Mouse (Mus musculus) kidney, embryonic 14.5 days (tissue): ENCODE measurements at regions not wholly inside any gene's neighbourhood (a gene's known extent, or its start where the extent isn't known, plus 50 kb on each side); places are given as distances from the start of the nearest gene placed in this dataset.

ENCODE experiments used
- ATAC-seq: fragments of 200-750 bp; cut with Nextera tagmentation; 2 replicates; pipeline ENCODE4 v1.8.0; 2017; ENCODE audit warnings: moderate number of reproducible peaks, mild to moderate bottlenecking, moderate TSS enrichment, moderate library complexity; ENCODE audit not compliant: low FRiP score, low TSS enrichment
- H3K27ac ChIP-seq: fragments of 300-500 bp; sonication (generic); 2 replicates; pipeline ENCODE4 v1.5.1; 2014; ENCODE audit warnings: low read depth, mild to moderate bottlenecking, low read length, moderate library complexity, mixed read lengths
- H3K27me3 ChIP-seq: fragments of 300-500 bp; sonication (generic); 2 replicates; pipeline ENCODE4 v1.6.1; 2014; ENCODE audit warnings: mild to moderate bottlenecking, low read length; ENCODE audit not compliant: control insufficient read depth, insufficient read depth
- H3K36me3 ChIP-seq: fragments of 300-500 bp; sonication (generic); 2 replicates; pipeline ENCODE4 v1.6.1; 2014; ENCODE audit warnings: low read length, mixed read lengths; ENCODE audit not compliant: control insufficient read depth, insufficient read depth
- H3K4me1 ChIP-seq: fragments of 300-500 bp; sonication (generic); 2 replicates; pipeline ENCODE4 v1.6.1; 2014; ENCODE audit warnings: low read length, mixed read lengths; ENCODE audit not compliant: control insufficient read depth, insufficient read depth
- H3K4me2 ChIP-seq: fragments of 300-500 bp; sonication (generic); replicated peaks from 2 replicates; pipeline ENCODE4 v1.6.1; 2014; ENCODE audit warnings: low read depth, mild to moderate bottlenecking, low read length
- H3K4me3 ChIP-seq: fragments of 300-500 bp; sonication (generic); 2 replicates; pipeline ENCODE4 v1.5.1; 2014; ENCODE audit warnings: mild to moderate bottlenecking, low read length
- H3K9ac ChIP-seq: fragments of 300-500 bp; sonication (generic); 2 replicates; pipeline ENCODE4 v1.6.1; 2014; ENCODE audit warnings: low read depth, mild to moderate bottlenecking, low read length, moderate library complexity
- H3K9me3 ChIP-seq: fragments of 300-500 bp; sonication (generic); 2 replicates; pipeline ENCODE4 v1.6.1; 2016; ENCODE audit warnings: low read length; ENCODE audit not compliant: control insufficient read depth
- WGBS: fragments of 180-500 bp; shearing (Covaris S2); extraction: QIAGEN DNeasy Blood & Tissue Kit; methylation state at CpG from one replicate; pipeline ENCODE4 v1.1.7; 2014; 5-methylcytosine and 5-hydroxymethylcytosine counted together

DNA sequence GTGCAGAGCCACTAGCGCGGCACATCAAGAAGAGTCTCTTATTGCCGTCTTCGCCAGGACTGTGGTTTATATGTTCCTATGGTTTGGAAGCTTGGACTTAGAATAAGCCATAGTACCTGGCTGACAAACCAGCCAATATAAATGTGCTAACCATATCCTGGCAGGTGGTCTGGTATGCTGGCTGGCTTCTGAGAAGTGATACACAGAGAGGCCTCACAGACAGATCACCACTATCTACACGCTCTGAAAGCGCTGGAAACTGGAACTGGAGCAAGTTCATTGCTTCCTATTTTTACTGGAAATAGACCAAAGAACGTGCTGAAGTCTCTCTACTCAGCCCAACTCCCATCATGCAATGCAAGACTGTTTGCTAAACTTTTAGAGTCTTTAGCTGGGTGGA is 124.7 kb downstream of the Qpct start:
- WGBS = 90% methylated on average over 7 of the region's 7 CpGs
- H3K36me3 ChIP-seq = no peaks in the 10 kb centered on the region
- no peaks in the 10 kb centered on the region for H3K27me3 ChIP-seq
- no peak for ATAC-seq
- H3K4me2 ChIP-seq = no peak overlapping the region
- H3K9me3 ChIP-seq = no peaks in the 10 kb centered on the region
- no peak overlapping the region for H3K4me3 ChIP-seq
- no peak overlapping the region for H3K27ac ChIP-seq
- H3K9ac ChIP-seq = no peak overlapping the region
- peaks cover 6% of the 10 kb centered on the region; the same call in 1 of the 2 replicates for H3K4me1 ChIP-seq

DNA sequence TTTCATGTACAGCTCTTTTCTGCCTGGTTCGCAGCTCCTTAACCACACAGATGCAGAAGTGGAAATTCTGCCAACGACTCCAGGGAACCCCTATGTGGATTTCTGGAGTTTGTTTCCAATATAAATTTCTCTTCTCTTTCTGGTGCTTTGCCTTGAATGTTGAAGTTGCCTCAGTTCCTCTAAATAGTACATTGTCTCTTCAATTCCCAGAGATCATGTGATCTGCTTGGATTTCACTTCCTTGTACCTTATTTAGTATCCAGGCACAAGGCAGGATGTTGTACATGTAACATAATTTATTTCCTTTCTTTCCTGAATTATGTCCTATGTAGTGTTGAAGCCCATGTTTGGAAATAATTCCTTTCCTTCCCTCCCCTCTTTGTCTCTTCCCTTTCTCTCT is 123.7 kb downstream of the Qpct start:
- Histone ChIP-seq H3K36me3 (no peaks in the 10 kb centered on the region), H3K9me3 (no peaks in the 10 kb centered on the region), H3K9ac (no peak overlapping the region), H3K4me3 (no peak overlapping the region), H3K4me1 (peaks cover 4% of the 10 kb centered on the region; the same call in 1 of the 2 replicates), H3K27me3 (no peaks in the 10 kb centered on the region), H3K4me2 (no peak overlapping the region), H3K27ac (no peak overlapping the region)
- ATAC-seq = no peak
- WGBS = 89% methylated on average over 2 of the region's 2 CpGs

DNA sequence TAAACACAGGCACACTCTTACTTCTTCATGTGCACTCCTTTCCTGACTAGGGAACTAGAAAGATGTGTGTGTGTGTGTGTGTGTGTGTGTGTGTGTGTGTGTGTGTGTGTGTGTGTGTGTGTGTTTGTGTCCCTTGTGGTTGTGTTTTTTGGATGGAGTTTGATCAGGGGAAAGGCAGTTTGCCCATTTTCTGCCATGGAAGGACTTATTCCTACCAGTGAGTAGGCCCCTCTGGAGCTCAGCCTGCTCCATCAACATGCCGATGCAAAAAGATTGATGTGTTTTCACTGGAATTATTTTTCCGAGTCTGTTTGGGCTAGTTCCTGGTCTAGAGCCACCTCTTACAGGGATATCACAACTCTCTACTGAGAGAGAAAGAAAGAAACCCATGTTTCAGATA is 120.6 kb downstream of the Qpct start:
- 24% methylated on average over 2 of the region's 2 CpGs for WGBS

DNA sequence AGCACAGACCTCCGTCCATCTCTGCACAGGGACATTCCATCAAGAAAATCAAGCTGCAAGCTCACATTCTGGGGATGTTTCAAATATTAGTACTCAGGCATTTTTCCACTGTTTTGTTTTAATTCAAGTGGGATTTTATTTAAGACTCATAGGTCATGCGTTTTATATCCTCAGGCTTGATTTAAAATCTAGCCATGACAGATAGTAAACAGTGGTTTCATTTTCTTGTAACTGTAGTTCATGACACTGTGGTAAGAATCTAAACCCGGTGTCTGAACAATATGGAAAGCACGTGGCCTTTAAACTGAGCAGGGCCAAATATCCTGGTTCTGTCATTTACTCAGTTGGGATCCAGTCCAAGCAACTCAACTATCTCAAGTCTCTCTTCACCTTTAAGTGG is 119.0 kb downstream of the Qpct start:
- H3K36me3 ChIP-seq = no peaks in the 10 kb centered on the region
- H3K4me3 ChIP-seq = no peak overlapping the region
- H3K27ac ChIP-seq = peak overlapping the region; percentile 55; the same call in 1 of the 2 replicates
- H3K9ac ChIP-seq = no peak overlapping the region
- H3K9me3 ChIP-seq = no peaks in the 10 kb centered on the region
- H3K4me2 ChIP-seq = no peak overlapping the region
- 40% methylated on average over 4 of the region's 4 CpGs for WGBS
- no peaks in the 10 kb centered on the region for H3K27me3 ChIP-seq
- peak; percentile 71 for ATAC-seq
- peaks cover 10% of the 10 kb centered on the region; the same call in 1 of the 2 replicates for H3K4me1 ChIP-seq

More for the DNA sequence above, 120.6 kb downstream of the Qpct start:
- ATAC-seq = no peak
- Histone ChIP-seq H3K9me3 (no peaks in the 10 kb centered on the region), H3K27ac (no peak overlapping the region), H3K4me3 (no peak overlapping the region), H3K4me2 (no peak overlapping the region), H3K27me3 (no peaks in the 10 kb centered on the region), H3K36me3 (no peaks in the 10 kb centered on the region), H3K9ac (no peak overlapping the region), H3K4me1 (peaks cover 10% of the 10 kb centered on the region; the same call in 1 of the 2 replicates)

DNA sequence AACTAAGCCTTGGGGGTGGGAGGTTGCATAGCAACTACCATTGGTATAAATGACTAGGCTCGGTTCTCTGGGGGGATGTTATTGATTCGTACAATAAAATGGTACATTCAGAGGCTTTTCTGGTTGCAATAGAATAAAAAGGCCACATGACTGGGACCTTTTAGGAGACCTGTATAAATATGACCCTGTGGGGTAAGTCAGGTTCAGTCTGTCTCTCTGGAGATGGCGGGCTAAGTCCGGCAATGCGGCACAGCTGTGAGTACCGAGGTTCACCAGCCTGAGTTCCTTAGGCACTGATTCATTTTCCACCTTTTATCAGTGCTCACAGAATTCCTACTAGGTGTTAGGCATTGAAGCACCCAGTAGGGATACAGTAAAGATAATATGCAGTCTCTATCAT is 115.5 kb downstream of the Qpct start:
- 87% methylated on average over 6 of the region's 6 CpGs for WGBS
- no peak overlapping the region for H3K9ac ChIP-seq
- H3K4me1 ChIP-seq = peaks cover 10% of the 10 kb centered on the region; the same call in 1 of the 2 replicates
- no peaks in the 10 kb centered on the region for H3K9me3 ChIP-seq
- no peak overlapping the region for H3K27ac ChIP-seq
- H3K36me3 ChIP-seq = no peaks in the 10 kb centered on the region
- ATAC-seq = no peak
- H3K4me3 ChIP-seq = no peak overlapping the region
- H3K4me2 ChIP-seq = no peak overlapping the region
- no peaks in the 10 kb centered on the region for H3K27me3 ChIP-seq

DNA sequence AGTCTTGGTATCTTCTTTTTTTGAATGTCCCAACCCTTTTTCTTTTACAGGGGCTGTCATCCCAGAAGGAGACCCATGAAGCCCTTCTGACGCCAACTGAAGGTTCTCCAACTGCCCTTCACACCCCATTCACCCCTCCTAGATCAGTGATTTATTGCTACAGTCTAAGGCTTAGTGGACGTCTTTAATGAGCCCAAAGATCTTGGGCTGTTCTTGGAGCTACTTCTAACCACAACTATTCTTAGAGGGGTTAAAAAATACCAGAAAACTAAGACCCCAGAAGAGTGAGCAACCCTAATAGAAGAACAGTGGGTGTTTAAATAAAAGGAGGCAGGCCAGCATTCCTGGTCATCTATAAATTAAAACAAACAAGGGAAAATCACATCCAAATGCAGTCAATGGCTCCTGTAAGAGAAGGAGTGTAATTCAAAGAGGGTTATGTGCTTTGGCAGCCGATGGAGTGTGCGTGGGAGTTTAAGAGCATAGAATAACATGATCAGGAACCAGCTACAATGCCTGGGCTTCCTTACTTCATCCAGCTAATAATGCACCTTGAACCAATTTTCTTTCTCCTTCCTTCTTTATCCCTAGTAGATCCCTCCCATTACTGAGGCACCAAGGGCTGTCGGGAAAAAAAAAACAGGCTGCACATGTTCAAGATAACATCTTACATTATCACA is 113.3 kb downstream of the Qpct start:
- WGBS = 14% methylated on average over 5 of the region's 5 CpGs
- peak; percentile 66; the same call in 1 of the 2 replicates for ATAC-seq
- Histone ChIP-seq H3K27ac (no peak overlapping the region; the same call in 1 of the 2 replicates), H3K9ac (no peak overlapping the region), H3K27me3 (no peaks in the 10 kb centered on the region), H3K4me3 (no peak overlapping the region), H3K4me2 (no peak overlapping the region), H3K36me3 (no peaks in the 10 kb centered on the region), H3K4me1 (peaks cover 3% of the 10 kb centered on the region; the same call in 1 of the 2 replicates), H3K9me3 (no peaks in the 10 kb centered on the region)

DNA sequence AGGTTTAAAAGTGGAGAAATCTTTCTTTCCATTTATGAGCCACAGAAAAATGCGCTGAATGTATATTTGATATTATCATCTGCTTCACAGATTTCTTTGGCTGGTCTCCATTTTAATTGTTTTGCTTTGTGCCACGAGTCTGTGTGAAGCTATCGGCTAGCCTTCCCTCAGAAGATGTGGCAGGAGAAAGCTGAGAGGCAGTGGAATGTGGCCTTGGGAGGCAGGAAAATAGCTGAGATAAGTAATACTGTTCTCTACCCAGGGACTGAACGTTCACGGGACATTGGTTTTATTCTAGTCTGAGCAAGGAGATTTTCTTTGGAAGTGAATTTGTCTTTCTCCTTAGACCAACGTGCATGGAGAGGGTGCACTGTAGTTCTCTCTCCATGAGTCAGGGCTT is 112.3 kb downstream of the Qpct start:
- H3K4me1 ChIP-seq = no peaks in the 10 kb centered on the region; the same call in 1 of the 2 replicates
- H3K9me3 ChIP-seq = no peaks in the 10 kb centered on the region
- no peaks in the 10 kb centered on the region for H3K27me3 ChIP-seq
- H3K36me3 ChIP-seq = no peaks in the 10 kb centered on the region
- no peak for ATAC-seq
- no peak overlapping the region for H3K4me2 ChIP-seq
- WGBS = 43% methylated on average over 6 of the region's 6 CpGs
- no peak overlapping the region for H3K4me3 ChIP-seq
- no peak overlapping the region for H3K9ac ChIP-seq
- H3K27ac ChIP-seq = no peak overlapping the region

DNA sequence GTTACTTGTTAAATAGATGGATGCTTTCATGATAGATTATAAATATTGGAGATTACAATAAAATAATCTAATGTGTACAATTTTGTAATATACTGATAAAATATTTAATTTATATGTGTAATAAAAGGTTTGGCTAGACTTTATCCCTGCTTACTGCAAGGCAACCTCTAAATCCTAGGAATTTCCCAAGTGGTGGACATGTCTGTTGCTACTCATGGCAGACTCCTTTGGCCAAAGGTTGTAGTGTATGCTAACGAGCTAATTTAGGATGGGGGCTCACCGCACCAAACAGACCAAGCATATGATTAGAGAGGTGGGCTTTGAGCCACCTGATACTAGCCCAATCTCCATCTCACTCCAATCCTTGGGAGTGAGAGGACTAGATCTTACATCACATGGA is 102.4 kb downstream of the Qpct start:
- no peak for ATAC-seq
- Histone ChIP-seq H3K27me3 (no peaks in the 10 kb centered on the region), H3K36me3 (no peaks in the 10 kb centered on the region), H3K4me3 (no peak overlapping the region), H3K4me2 (no peak overlapping the region), H3K9me3 (no peaks in the 10 kb centered on the region), H3K9ac (no peak overlapping the region), H3K27ac (no peak overlapping the region), H3K4me1 (no peaks in the 10 kb centered on the region)
- WGBS = 90% methylated on average over 2 of the region's 2 CpGs

DNA sequence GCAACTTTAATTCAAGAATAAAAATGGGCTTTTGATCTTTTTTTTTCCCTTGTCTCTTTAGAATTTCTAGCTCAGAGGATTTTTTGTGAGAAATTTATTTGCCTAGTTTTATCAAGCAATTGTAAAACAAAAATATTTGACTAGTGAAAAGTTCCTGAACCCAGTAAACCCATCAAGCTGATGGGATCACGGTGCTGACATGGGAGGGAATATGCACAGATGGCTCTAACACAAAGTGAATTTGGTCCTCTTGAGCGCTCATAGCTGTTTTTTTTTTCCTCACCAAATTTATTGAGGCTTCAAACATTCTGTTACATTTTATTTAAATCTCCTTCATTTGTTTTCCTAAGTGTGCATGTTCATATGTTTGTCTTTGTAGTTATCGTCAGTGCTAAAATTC is 101.1 kb downstream of the Qpct start:
- peak; percentile 28; the same call in 1 of the 2 replicates for ATAC-seq
- H3K36me3 ChIP-seq = no peaks in the 10 kb centered on the region

More for the DNA sequence above, 101.1 kb downstream of the Qpct start:
- H3K9me3 ChIP-seq = no peaks in the 10 kb centered on the region
- WGBS = 55% methylated on average over 3 of the region's 3 CpGs
- no peak overlapping the region for H3K9ac ChIP-seq
- no peak overlapping the region for H3K4me2 ChIP-seq
- no peaks in the 10 kb centered on the region for H3K27me3 ChIP-seq
- H3K27ac ChIP-seq = no peak overlapping the region
- no peak overlapping the region for H3K4me3 ChIP-seq
- H3K4me1 ChIP-seq = no peaks in the 10 kb centered on the region
